Mouse (Mus musculus) right cerebral cortex, adult 18-20 months (tissue): ENCODE measurements around the gene Agtpbp1.
"Not testable (repeated sequence)": the region's sequence is repeated elsewhere in the genome, so short reads cannot be mapped to it uniquely, and the experiment has no call there.

ENCODE experiments used
- DNase-seq: peaks from one replicate; pipeline ENCODE4 v3.0.0; 2022; ENCODE audit warnings: mixed read lengths

The Agtpbp1 gene

DNA sequence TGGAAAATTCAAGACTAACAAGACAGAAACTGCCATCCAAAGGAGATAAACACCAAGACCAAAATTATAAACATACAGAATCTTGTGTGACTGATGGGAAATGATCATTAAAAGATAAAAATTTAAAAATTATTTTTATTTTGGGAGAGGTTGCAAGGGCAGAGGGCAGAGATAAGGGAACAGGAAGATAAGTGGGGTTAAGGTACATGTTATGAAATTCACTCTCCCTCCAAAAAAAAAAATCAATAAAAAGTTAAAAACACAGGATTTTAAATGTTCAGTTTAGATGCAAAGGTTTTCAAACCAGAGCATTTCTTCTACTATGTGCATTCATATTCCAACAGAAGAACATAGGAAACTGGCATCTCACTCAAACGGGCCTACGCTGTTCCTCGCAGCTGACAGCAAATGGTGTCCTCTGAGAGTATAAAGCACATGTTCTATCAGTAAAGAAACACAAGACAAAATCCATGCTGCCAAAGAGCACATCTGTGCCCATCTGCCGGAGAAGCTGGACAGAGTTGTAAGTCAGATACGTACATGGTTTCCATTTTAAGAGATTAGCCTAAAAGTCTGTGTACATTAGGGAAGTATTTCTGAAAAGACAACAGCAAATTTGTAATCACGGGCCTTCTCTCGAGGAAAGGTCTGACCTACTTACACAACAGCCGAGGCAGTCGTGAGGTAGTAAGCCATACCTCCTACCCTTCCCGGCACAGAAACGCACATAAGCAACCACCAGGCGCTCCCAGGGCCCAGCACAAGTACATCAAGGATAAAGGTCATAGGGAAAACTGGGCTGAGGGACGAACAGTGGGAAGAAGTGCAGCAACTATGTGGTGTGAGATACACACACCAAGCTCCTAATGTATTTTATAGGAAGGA lies 104.2 kb downstream of the Agtpbp1 start:
- no peak for DNase-seq

DNA sequence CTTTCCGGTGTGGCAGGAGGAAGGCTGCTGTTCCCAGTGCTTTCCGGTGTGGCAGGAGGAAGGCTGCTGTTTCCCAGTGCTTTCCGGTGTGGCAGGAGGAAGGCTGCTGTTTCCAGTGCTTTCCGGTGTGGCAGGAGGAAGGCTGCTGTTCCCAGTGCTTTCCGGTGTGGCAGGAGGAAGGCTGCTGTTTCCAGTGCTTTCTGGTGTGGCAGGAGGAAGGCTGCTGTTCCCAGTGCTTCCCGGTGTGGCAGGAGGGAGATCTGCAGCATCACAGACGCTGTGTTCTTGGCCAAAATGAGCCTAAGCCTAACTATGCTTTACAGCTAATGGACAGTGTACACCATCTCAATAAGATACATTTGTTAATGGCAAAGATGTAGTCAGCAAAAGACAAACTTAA lies 107.1 kb downstream of the Agtpbp1 start:
- DNase-seq = not testable (repeated sequence)

GRCm38 (mm10) chr13:59477451-59477850 lies 107.6 kb downstream of the Agtpbp1 start:
- peak; percentile 40 for DNase-seq

DNA sequence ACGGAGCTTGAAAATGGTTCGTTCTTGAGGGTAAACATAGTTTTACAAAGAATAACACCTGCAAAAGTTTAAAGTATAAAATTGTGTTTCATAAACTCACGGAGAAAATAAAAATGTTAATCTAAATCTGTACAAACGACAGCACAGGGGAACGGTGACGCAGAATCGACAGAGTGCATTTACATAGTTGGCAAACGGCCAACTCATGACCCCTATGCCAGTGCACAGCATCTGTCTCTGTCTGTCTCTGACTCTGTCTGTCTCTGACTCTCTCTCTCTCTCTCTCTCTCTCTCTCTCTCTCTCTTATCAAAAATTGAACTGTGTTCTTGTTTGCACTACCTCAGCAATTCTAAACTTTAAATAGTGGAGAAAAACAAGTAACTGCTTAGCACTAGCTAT lies 110.1 kb downstream of the Agtpbp1 start:
- no peak for DNase-seq

GRCm38 (mm10) chr13:59473341-59473740 lies 111.7 kb downstream of the Agtpbp1 start:
- no peak for DNase-seq

GRCm38 (mm10) chr13:59472222-59472621 lies 112.8 kb downstream of the Agtpbp1 start:
- DNase-seq = no peak

DNA sequence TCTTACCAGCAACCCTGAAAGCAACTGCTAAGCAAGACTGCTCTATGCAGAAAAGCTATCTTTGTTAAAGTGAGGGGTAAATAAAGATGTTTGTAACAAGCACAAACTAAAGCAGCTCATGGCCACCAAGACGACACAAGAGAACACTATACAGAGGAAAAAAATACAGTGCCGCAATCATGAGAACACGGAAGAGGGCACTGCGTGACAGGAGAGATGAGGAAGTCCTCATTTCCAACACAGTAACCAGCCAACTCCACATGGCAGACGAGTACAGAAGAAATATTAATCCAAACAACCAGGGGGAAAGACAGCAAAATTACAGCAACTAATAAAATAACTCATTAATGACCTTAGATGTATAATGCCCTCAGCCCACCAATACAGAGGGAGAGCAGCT lies 115.3 kb downstream of the Agtpbp1 start:
- DNase-seq = no peak

DNA sequence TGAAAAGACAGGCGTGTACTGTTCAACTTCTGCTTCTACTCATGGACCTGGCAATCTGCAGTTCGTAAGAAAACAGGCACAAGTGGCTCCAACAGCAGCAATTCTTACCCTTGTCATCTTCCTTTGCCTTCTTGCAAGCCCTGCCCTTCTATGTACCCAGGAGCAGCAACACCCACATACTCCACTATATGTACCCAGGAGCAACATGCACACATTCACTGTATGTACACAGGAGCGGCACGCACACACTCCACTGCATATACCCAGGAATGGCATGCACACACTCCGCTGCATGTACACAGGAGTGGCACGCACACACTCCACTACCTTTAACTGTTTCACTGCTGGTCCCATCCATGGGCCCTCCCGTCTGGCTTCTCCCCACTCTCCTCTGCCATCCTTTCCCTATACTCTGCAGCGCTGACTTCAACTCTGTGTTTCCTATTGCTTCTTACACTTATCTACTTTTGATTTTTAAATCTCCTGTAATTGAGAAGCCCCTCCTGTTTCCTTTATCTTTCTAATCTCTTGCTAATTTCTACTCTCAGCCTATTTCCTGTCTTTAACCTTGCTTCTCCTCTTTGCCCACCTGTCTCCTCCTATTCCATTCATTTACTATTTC lies 116.7 kb downstream of the Agtpbp1 start:
- DNase-seq = no peak

GRCm38 (mm10) chr13:59467591-59467990 lies 117.4 kb downstream of the Agtpbp1 start:
- DNase-seq = peak; percentile 82

GRCm38 (mm10) chr13:59460958-59461357 lies 124.1 kb downstream of the Agtpbp1 start:
- peak; percentile 33 for DNase-seq

DNA sequence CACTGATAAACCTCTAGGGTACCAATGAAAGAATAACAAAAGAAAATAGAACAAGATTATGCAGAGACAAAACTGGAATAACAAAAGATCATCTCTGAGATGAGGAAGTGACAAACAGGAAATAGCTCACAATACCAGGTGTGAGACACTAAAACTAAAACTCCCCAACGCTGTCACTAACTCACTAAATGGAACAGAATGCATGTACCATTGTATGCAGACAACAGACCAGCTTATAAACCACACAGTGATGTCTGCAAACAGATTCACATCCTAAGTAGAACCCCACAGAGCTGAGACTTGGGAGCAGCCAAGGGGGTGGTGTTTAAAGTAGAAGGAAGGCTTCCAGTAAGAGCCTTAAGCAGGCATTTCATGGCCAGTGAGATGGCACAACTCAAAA lies 128.8 kb downstream of the Agtpbp1 start:
- DNase-seq = no peak

GRCm38 (mm10) chr13:59454001-59454785 lies 130.8 kb downstream of the Agtpbp1 start:
- DNase-seq = no peak

GRCm38 (mm10) chr13:59453582-59453981 lies 131.4 kb downstream of the Agtpbp1 start:
- DNase-seq = no peak

- no peak for DNase-seq
These were observed 132.0 kb downstream of the Agtpbp1 start for GRCm38 (mm10) chr13:59453045-59453444.

DNA sequence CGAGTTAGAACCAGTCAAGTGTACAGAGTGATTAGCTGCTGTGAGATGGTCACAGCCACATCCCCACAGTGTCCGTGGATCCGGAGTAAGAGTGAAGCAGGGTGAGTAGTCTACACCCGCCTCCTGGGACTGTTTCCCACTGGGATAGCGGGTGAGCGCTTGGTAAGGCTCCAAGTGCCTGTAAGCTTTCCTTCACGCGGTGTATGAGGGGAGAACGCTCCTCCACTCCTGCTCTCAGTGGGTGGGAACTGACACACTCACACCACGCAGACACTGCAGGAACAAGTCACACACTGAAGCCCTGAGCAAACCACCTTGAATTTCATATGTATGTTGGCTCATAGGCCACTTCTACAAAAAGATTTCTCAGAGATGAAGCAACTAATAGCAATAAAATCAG lies 134.2 kb downstream of the Agtpbp1 start:
- peak; percentile 19 for DNase-seq

DNA sequence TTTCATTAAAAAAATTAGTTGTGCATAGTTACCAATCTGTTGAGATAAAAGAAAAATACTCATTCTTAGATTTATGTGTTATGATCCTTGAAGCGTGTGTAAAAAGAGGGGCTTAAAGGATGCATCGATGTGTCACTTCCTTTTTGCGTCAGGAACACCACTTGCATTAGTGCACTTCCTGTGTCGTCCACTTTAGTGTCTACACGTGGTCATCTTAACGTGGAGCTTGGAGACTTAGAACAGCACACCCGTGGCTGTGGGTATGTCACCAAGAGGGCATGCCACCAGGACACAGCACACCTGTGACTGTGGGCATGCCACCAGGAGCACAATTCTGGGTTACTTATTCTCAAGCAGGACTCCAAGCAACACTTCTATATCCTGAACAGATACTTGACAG lies 137.9 kb downstream of the Agtpbp1 start:
- no peak for DNase-seq

GRCm38 (mm10) chr13:59445179-59445578 lies 139.8 kb downstream of the Agtpbp1 start:
- no peak for DNase-seq

- DNase-seq = no peak
These were observed 140.7 kb downstream of the Agtpbp1 start for GRCm38 (mm10) chr13:59444371-59444770.

DNA sequence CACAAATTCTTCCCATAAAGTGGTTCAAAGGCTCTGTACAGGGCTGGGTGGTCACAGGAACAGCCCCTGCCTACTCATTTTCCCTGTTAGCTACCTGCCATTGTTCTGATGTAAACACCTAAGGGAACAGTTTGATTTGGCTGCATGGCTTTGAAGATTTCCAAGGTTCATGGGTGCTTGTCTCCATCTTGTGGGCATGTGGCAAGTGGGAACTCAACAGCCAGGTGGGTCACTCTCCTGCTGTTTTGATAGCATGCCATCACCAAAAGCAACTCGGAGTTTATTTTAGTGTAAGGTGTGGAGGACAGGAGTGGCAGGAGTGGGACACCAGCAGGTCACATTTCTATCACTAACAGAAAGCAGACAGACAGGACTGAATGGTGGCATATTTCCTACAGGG lies 145.3 kb downstream of the Agtpbp1 start:
- no peak for DNase-seq

GRCm38 (mm10) chr13:59434554-59434953 lies 150.5 kb downstream of the Agtpbp1 start:
- DNase-seq = no peak

DNA sequence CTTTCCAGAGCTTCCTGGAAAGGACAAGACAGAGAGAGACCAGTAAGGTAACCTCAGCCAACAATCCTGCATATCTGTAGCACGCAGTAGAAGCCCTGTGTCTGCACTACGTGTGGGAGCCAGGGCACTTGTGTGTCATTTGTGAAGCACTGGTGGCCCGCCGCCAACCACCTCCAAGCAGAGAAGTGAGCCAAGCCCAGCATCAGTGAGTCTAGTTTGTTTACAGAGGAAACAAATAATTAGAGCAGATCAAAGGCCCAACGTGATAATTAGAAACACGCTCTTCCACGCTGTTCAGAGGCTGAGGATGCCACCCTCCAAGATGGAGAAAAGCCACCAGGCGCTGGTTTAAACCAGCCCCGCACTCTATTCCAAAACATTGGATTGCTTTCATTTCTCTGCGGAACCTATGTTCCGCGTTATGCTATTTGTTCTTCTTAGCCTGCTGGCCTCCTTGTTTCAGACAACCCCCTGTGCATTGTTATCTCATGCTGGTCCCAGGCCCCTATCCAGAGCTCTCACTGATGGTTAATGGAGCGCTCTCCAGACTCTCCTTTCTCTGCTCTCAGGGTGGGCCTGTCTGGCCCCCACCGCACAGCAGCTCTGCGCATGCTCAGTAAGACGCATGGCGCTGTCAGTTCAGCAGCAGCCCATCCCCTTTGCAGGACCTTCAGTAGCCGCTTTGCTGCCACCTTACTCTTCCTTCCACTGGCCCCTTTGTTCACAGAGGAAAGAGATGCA lies 153.7 kb downstream of the Agtpbp1 start:
- no peak for DNase-seq

GRCm38 (mm10) chr13:59429369-59429768 lies 155.7 kb downstream of the Agtpbp1 start:
- no peak for DNase-seq

DNA sequence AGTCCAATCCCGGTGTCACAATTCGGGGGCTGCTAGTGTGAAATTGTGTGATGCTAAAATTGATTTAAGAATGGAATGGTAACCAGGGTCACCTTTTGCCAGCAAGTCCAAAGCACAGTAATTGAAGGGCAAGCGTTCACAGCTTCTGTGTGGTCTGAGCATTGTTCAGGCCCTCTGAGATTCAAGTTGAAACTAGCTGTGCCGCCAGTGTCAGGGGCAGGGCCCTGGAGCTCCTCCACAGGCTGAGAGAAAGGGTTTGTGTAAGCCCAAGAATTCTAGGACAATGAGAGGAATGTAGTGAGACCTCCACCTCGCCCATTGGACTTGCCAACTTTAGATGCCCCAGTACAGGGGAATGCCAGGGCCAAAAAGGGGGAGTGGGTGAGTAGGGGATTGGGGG lies 161.2 kb downstream of the Agtpbp1 start:
- no peak for DNase-seq
